Mouse (Mus musculus) layer of hippocampus, adult 2 months (tissue): ENCODE measurements around the gene Hmga2. TPM values are rescaled to one million over a fixed set of nuclear protein-coding genes. Genes with fewer than 3 reads are reported as not detected.

Source experiments
- DNase-seq, 2 experiments: peaks; one replicate each; pipeline ENCODE4 v3.0.0; 2022; ENCODE audit warnings: low spot score in 2 of 2
- H3K27ac ChIP-seq: fragments of 200-600 bp; 2 replicates; pipeline ENCODE4 v1.8.1; 2022
- H3K4me3 ChIP-seq: fragments of 200-600 bp; 2 replicates; pipeline ENCODE4 v1.8.1; 2022; ENCODE audit warnings: mild to moderate bottlenecking
- CTCF ChIP-seq: fragments of 200-600 bp; conservative IDR thresholded peaks from 2 replicates; pipeline ENCODE4 v1.8.1; 2022; ENCODE audit warnings: antibody characterized with exemption, mild to moderate bottlenecking, moderate library complexity
- long read RNA-seq, 2 experiments: library from polyadenylated mRNA; stranded (forward); transcript quantifications; one replicate each; pipeline ENCODE4 v2.0.0; 2021; ENCODE audit warnings: borderline mapping rate in 2 of 2
- total RNA-seq, 2 experiments: library from RNA; stranded (reverse); gene quantifications; 2 replicates each; pipeline ENCODE4 v1.2.3; 2021

Hmga2 gene
- total RNA-seq: under 1 TPM in 1 of 2 experiments, not detected in 1; 0.13 TPM
- long read RNA-seq, experiment 1: 0 reads
- long read RNA-seq, experiment 2: 0 reads

DNA sequence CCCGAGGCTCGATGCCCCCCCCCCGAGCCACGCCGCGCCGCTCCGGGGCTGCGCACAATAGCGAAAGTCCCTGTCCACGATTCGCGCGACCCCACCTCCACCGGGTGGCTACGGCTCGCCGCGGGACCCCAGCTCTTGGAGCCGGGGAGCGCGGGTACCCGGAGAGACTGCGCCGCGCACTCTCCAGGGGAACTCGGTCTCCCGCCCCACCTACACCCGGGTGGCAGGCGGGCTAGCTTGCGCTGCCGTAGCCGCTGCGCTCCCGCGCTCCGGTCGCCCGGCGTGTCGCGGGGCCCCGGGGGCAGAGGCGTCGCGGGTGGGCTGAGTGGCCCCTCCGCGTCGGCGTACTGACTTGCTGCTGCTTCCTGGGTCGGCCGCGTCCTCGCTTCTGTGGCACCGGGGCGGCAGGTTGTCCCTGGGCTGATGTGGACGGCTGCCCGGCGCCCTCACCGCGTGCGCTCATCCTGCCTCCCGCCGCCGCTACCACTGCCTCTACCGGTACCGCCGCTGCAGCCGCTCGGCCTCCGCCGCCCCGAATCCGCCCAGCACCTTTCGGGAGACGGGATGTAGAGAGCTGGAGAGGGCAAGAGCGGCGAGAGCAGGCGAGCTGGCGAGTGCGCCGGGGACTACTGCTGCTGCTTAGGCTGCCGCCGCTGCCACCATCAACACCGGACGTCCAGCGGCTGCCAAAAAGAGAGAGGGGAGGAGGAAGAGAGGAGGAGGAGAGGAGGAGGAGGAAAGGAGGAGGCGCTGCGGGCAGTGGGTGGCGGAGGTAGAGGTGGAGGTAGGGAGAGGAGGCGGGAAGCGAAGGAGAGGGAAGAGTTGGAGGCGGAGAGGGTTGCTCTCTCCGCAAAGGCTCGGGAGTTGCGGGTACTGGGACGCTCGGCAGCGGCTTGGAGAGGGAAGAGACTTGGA lies at the start of gene Hmga2:
Gene Hmga2 (minus strand): TSS at position 869 of the 915 bp plus-strand sequence.
- no peak for TF ChIP-seq CTCF

DNA sequence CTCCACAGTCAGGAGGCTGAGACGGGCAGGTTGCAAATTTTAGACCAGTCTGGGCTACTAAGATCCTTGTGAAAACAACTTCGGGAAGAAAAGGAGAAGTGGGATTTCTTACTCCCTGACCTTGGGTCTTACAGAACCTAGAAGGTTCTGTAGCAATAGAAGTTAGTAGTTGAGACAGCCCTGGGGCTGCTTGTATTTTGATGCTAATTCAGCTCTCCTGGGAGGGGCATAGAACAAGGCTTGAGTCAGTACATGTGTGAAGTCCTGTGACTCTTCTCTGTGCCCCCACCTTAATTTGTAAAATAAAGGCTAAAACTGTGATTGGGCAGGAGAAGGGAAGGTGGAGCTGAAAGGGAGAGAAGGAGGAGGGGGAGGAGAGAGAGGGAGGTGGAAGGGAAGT lies 46.7 kb upstream of the Hmga2 start:
- H3K27ac ChIP-seq: no peak overlapping the region
- no peak for TF ChIP-seq CTCF
- DNase-seq: no peak
- no peak overlapping the region for H3K4me3 ChIP-seq

More for the DNA sequence above, at the start of gene Hmga2:
- peak within 1 kb of the TSS; percentile 30; the same call in 1 of the 2 replicates for H3K4me3 ChIP-seq
- DNase-seq: no peak
- H3K27ac ChIP-seq: no peak within 1 kb of the TSS

DNA sequence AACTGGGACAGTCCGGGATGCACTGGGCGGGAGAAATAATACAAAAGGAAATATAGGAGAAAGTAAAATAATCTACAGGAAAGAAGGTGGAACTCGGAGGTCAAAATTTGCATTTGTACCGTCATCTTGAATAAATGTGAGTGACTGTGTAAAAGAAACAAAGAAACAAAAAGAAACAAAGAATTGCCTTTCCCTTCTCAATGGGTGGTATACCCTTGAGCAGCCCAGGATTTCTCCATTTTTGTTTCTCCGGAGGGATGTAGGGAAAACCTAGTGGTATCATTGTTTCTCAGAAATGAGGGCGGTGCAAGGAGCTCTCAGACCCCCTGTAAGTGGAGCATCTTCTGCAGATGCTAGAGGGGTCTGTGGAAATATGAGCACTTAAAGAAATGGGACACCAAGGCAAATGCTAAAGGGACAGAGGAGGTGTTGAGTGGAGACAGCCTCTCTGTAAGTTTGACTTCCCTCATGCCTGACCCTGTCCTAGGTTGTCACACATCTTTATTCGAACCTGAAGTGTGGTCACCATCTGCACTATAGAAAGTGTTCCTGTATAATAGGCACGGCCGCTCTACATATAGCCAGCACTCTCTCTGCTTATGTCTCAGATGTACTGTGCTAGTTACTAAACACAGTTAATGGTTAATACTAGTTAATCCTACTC lies 45.8 kb upstream of the Hmga2 start:
- TF ChIP-seq CTCF: no peak
- DNase-seq: no peak
- H3K4me3 ChIP-seq: no peak overlapping the region
- no peak overlapping the region for H3K27ac ChIP-seq

DNA sequence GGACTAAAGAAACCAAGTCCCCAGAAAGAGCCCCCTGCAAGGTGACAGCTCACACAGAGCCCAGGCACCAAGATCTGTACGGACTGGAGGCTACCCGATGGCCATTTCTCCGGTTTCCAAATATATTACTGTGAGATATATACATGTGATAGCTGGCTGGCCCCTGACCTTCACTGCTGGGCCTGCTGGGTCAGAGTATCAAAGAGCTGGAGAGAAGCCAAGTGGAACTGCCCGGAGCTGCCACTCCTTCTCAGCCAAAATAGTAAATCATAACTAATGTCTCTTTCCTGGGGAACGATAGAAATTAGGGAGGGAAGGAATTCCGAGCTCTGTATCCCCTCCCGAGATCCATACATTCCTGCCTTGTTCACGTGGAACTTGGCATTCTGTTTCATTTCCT lies 40.0 kb upstream of the Hmga2 start:
- Histone ChIP-seq H3K27ac (no peak overlapping the region), H3K4me3 (no peak overlapping the region)
- no peak for DNase-seq
- no peak for TF ChIP-seq CTCF

DNA sequence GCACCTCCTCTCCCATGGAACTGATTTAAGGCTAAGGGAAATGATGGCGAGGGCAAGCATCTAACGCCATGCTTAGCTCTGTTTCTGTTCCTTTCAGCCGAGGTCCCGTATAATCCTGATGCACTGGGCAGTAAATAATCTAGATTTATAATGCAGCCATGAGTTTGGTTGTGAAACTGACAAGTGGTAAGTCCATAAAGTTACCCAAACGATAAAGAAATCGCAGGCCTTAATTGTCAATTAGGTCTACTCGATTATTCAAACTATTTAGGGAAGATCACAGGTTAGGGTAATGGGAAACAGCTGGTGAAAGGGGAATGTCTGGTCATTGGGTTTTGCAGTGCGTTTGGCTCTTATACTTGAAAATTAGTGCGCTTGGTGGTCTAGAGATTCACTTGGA lies 37.5 kb upstream of the Hmga2 start:
- TF ChIP-seq CTCF: no peak
- Histone ChIP-seq H3K4me3 (no peak overlapping the region), H3K27ac (no peak overlapping the region)
- no peak for DNase-seq

DNA sequence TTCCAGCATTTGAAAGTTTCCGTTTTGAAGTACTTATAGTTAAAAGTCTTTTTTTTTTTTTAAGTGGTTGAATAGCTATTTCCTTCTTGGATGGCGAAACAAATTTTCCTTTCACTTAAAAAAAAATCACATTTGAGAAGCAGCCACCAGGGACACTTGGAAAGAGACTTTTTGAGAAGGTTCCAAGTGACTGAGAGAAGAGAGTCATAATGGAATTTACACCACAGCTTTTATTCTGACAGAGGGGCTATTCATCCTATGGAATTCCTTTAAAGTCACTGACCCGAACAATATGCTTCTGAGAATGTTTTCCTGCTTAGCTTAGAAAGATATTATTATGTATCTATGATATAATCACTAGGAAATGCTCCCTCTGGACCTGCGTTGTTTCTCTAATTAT lies 36.7 kb upstream of the Hmga2 start:
- Histone ChIP-seq H3K27ac (no peak overlapping the region), H3K4me3 (no peak overlapping the region)
- DNase-seq: no peak
- no peak for TF ChIP-seq CTCF

DNA sequence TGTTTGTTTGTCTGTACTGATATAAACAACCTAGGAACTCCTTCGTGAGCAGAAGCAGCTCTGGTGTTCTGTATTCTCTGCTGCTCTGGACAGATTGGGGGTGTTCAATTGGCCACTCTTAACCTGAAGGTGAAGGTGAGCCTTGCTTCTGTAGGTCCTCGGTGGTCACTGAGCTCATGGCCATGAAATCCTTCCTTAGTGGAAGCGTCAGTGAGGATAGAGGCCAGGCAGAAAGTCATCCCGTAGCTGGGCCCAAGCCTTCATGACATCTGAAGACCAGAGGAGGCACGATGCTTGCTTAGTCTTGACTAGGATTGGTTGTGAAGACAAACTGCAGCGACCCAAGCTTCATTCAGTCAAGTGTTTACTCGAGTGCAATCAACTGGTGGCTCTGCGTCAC lies 35.9 kb upstream of the Hmga2 start:
- no peak for TF ChIP-seq CTCF
- H3K4me3 ChIP-seq: no peak overlapping the region
- no peak overlapping the region for H3K27ac ChIP-seq
- DNase-seq: no peak

DNA sequence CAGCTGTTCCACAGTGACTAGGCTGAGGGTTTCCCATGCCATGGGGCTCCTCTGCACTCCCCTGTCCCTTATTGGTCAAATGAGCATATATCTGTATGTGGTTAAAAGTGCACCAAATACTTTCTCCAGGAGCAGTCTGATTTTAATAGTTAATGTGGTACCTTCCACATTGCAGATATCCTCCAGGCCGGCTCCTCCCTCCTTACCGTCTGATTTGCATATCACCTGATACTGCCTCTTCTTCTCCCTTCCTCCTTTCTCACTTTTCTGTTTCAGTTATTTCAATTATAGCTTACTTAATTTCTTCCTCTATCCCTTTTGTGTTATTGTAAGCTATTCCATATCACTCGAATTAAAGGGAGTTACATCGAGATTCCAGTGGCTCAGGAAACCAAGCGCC lies 27.7 kb upstream of the Hmga2 start:
- Histone ChIP-seq H3K27ac (no peak overlapping the region), H3K4me3 (no peak overlapping the region)
- TF ChIP-seq CTCF: no peak
- no peak for DNase-seq

DNA sequence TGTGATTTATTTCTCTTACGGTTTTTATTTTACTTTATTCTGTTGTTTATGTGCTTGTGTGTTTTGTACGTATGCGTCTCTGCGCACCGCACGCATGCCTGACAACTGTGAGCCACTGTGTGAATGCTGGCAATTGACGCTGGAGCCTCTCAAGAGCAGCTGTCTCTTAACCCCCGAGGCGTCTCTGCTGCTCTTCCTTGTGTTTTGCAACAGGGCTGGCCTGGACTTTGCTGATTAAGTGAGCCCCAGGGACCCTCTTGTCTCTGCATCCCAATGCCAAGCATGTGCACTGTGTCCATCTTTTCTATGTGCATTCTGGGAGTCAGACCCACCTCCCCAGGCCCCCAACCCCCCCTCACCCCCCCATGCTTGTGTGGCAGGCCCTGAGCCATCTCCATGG lies 24.5 kb upstream of the Hmga2 start:
- no peak for TF ChIP-seq CTCF
- H3K27ac ChIP-seq: no peak overlapping the region
- no peak for DNase-seq
- no peak overlapping the region for H3K4me3 ChIP-seq

DNA sequence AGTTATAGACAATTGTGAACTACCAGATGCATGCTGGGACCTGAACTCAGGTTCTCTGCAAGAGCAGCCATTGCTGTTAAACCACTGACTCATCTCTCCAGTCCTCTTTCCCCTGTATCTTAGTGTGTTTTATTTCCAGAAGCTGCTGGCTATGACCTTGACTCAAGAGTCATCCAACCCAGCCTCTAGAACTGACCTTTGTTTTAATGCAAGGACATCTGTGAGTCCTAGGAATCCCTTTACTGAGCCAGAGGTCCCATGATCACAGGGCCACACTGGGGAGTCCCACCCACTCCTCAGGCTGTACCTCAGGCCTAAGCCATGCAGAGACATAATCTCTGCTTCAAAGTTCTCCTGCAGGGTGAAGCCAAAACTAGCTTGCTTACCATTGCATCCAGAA lies 21.8 kb upstream of the Hmga2 start:
- no peak for DNase-seq
- TF ChIP-seq CTCF: no peak
- Histone ChIP-seq H3K4me3 (no peak overlapping the region), H3K27ac (no peak overlapping the region)

DNA sequence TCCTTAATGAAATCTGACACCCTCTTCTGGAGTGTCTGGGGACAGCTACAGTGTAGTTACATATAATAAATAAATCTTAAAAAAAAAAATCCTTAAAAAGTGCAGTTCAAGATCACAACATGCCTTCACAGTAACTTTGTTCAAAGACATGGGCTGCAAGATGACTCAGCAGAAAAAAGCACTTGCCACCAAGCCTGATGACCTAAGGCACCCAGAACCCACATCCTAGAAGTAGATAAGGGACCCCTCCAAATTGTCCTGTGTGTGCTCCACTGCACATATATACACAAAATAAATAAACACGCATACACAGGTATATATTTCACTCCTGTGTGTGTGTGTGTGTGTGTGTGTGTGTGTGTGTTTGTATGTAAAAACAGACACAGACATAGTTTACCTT lies 18.4 kb upstream of the Hmga2 start:
- H3K27ac ChIP-seq: no peak overlapping the region
- no peak for DNase-seq
- no peak overlapping the region for H3K4me3 ChIP-seq
- no peak for TF ChIP-seq CTCF

DNA sequence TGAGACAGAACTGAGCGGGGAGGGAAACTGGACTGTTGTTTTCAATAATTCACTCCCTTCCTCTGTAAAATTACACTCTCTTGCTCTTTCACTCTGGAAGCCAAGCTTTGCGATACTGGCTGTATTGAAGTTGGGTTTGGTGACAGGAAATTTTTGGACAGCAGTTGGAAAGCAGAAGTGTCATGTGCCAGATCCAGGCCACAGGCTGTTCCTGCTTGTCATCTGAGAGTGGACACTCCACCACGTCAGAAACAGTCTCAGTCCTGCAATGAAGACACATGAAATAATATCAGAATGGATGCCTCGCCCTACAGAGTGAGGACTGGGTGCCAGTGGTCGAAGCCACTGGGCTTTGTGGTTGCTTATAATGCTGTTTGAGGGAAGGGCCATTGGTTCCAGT lies 15.2 kb upstream of the Hmga2 start:
- no peak for TF ChIP-seq CTCF
- no peak overlapping the region for H3K27ac ChIP-seq
- no peak overlapping the region for H3K4me3 ChIP-seq
- DNase-seq: no peak

DNA sequence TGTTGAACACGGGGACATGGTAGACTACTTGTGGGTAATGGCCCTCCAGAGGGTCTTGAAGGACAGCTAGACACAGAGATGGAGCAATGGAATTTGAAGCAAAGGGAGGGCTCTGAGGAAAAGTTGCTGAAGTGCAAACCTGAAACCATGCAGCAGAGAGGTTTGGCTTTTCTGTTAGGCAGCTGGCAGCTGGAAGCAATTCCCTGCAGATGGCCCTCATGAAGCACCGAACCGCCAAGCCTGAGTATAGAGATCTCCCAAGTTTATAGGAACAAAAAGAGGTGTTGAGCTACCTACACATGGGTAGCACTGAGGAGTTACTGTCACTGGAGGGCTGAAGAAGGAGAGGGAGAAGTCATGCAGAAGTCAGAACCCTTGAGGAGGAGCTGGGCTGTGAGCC lies 13.3 kb upstream of the Hmga2 start:
- no peak for DNase-seq
- Histone ChIP-seq H3K4me3 (no peak overlapping the region), H3K27ac (no peak overlapping the region)
- no peak for TF ChIP-seq CTCF

DNA sequence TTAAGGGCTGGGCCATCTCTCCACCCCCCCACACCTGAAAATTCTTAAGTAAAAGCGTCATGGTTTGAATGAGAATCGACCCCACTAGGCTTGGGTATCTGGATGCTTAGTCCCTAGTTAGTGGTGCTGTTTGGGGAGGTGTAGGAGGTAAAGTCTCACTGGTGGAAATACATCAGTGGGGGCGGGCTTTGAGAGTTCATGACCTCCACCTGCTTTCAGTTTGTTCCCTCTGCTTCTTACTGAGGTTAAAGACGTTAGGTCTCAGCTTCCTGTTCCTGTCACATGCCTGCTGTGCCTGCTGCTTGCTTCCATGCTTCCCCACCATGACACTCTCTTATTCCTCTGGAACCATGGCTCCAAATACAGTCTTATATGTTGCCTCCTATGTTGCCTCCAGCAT lies 12.3 kb upstream of the Hmga2 start:
- DNase-seq: no peak
- no peak for TF ChIP-seq CTCF

More for the DNA sequence above, 12.3 kb upstream of the Hmga2 start:
- H3K4me3 ChIP-seq: no peak overlapping the region
- no peak overlapping the region for H3K27ac ChIP-seq
